Mouse (Mus musculus): ENCODE results near the gene Defa28. TPM values are rescaled to one million over a fixed set of nuclear protein-coding genes. Genes with fewer than 3 reads are reported as not detected.
"Not testable (repeated sequence)": the region's sequence is repeated elsewhere in the genome, so short reads cannot be mapped to it uniquely, and the experiment has no call there.

The Defa28 gene
- polyA plus RNA-seq (2014; fragmentation: Nextera tagmentation; extraction: Ambion mirVana), result not detected in 2 replicates

GRCm38 (mm10) chr8:21582706-21583105, at the start of gene Defa28:
Gene Defa28, plus strand, starts transcription at chr8:21583006.
- no CpG with 5 or more reads among the region's 1 CpGs for WGBS
- ATAC-seq (ENCODE audit: low read depth), result not testable (repeated sequence)

GRCm38 (mm10) chr8:21565086-21565485, 17.7 kb upstream of the Defa28 start, which contains the start of gene Defa37:
Gene Defa37, plus strand, starts transcription at chr8:21565386.
- H3K27ac ChIP-seq (ENCODE audit: low read depth, low read length); H3K27me3 ChIP-seq (ENCODE audit: control insufficient read depth, insufficient read depth, low read length); H3K9me3 ChIP-seq (ENCODE audit: control insufficient read depth, low read length); H3K4me3 ChIP-seq (ENCODE audit: low read depth, low read length); H3K36me3 ChIP-seq (ENCODE audit: control insufficient read depth, insufficient read depth, low read length); ATAC-seq (ENCODE audit: low read depth); H3K4me2 ChIP-seq (ENCODE audit: low read depth, low read length); H3K4me1 ChIP-seq (ENCODE audit: control insufficient read depth, insufficient read depth, low read length); H3K9ac ChIP-seq (replicated peaks; ENCODE audit: low read depth, low read length): not testable (repeated sequence)
- WGBS, result no CpG with 5 or more reads among the region's 1 CpGs

More at GRCm38 (mm10) chr8:21582706-21583105, at the start of gene Defa28:
- not testable (repeated sequence) for H3K9ac ChIP-seq (replicated peaks; ENCODE audit: low read depth, low read length); H3K4me2 ChIP-seq (ENCODE audit: low read depth, low read length); H3K36me3 ChIP-seq (ENCODE audit: control insufficient read depth, insufficient read depth, low read length); H3K9me3 ChIP-seq (ENCODE audit: control insufficient read depth, low read length); H3K4me3 ChIP-seq (ENCODE audit: low read depth, low read length); H3K27ac ChIP-seq (ENCODE audit: low read depth, low read length); H3K27me3 ChIP-seq (ENCODE audit: control insufficient read depth, insufficient read depth, low read length); H3K4me1 ChIP-seq (ENCODE audit: control insufficient read depth, insufficient read depth, low read length)

- not testable (repeated sequence) for ATAC-seq (ENCODE audit: low read depth)
Measured at GRCm38 (mm10) chr8:21594408-21594807, 11.6 kb downstream of the Defa28 start, which contains the start of gene Gm7861. Gene Gm7861, minus strand, starts transcription at chr8:21594508.

GRCm38 (mm10) chr8:21617883-21618282, 35.1 kb downstream of the Defa28 start, which contains the start of gene Defa26:
Gene Defa26, plus strand, starts transcription at chr8:21618183.
- not testable (repeated sequence) for ATAC-seq (ENCODE audit: low read depth); H3K9me3 ChIP-seq (ENCODE audit: control insufficient read depth, low read length); H3K9ac ChIP-seq (replicated peaks; ENCODE audit: low read depth, low read length); H3K27ac ChIP-seq (ENCODE audit: low read depth, low read length); H3K4me3 ChIP-seq (ENCODE audit: low read depth, low read length); H3K4me2 ChIP-seq (ENCODE audit: low read depth, low read length); H3K4me1 ChIP-seq (ENCODE audit: control insufficient read depth, insufficient read depth, low read length); H3K36me3 ChIP-seq (ENCODE audit: control insufficient read depth, insufficient read depth, low read length); H3K27me3 ChIP-seq (ENCODE audit: control insufficient read depth, insufficient read depth, low read length)
- no CpG with 5 or more reads among the region's 1 CpGs for WGBS

More at GRCm38 (mm10) chr8:21594408-21594807, 11.6 kb downstream of the Defa28 start, which contains the start of gene Gm7861:
- not testable (repeated sequence) for H3K27ac ChIP-seq (ENCODE audit: low read depth, low read length); H3K27me3 ChIP-seq (ENCODE audit: control insufficient read depth, insufficient read depth, low read length); H3K36me3 ChIP-seq (ENCODE audit: control insufficient read depth, insufficient read depth, low read length); H3K4me2 ChIP-seq (ENCODE audit: low read depth, low read length); H3K4me3 ChIP-seq (ENCODE audit: low read depth, low read length); H3K9ac ChIP-seq (replicated peaks; ENCODE audit: low read depth, low read length); H3K4me1 ChIP-seq (ENCODE audit: control insufficient read depth, insufficient read depth, low read length); H3K9me3 ChIP-seq (ENCODE audit: control insufficient read depth, low read length)
- no CpG with 5 or more reads among the region's 1 CpGs for WGBS

Other genes with a start within 250 kb of the Defa28 start
- not detected in 2 replicates for gene Defa2, start 204.5 kb upstream of the Defa28 start, polyA plus RNA-seq (2014; fragmentation: Nextera tagmentation; extraction: Ambion mirVana)
- not detected in 2 replicates for gene Defa33, start 191.2 kb upstream of the Defa28 start, polyA plus RNA-seq (2014; fragmentation: Nextera tagmentation; extraction: Ambion mirVana)
- gene Defa36, start 155.6 kb upstream of the Defa28 start, polyA plus RNA-seq (2014; fragmentation: Nextera tagmentation; extraction: Ambion mirVana), result not detected in 2 replicates
- not detected in 2 replicates for gene Gm7849, start 126.4 kb upstream of the Defa28 start, polyA plus RNA-seq (2014; fragmentation: Nextera tagmentation; extraction: Ambion mirVana)
- not detected in 2 replicates for gene Defa20, start 73.7 kb upstream of the Defa28 start, polyA plus RNA-seq (2014; fragmentation: Nextera tagmentation; extraction: Ambion mirVana)
- gene Defa32, start 54.0 kb upstream of the Defa28 start, polyA plus RNA-seq (2014; fragmentation: Nextera tagmentation; extraction: Ambion mirVana), result not detected in 2 replicates
- gene Defa37, start 17.6 kb upstream of the Defa28 start, polyA plus RNA-seq (2014; fragmentation: Nextera tagmentation; extraction: Ambion mirVana), result not detected in 2 replicates
- not detected in 2 replicates for gene Gm7861, start 11.5 kb downstream of the Defa28 start, polyA plus RNA-seq (2014; fragmentation: Nextera tagmentation; extraction: Ambion mirVana)
- not detected in 2 replicates for gene Defa26, start 35.2 kb downstream of the Defa28 start, polyA plus RNA-seq (2014; fragmentation: Nextera tagmentation; extraction: Ambion mirVana)
- not detected in 2 replicates for gene Defa17, start 72.8 kb downstream of the Defa28 start, polyA plus RNA-seq (2014; fragmentation: Nextera tagmentation; extraction: Ambion mirVana)
- gene Defa34, start 82.8 kb downstream of the Defa28 start, polyA plus RNA-seq (2014; fragmentation: Nextera tagmentation; extraction: Ambion mirVana), result not detected in 2 replicates
- gene AY761184, start 120.6 kb downstream of the Defa28 start, polyA plus RNA-seq (2014; fragmentation: Nextera tagmentation; extraction: Ambion mirVana), result not detected in 2 replicates
- not detected in 2 replicates for gene Defa24, start 151.5 kb downstream of the Defa28 start, polyA plus RNA-seq (2014; fragmentation: Nextera tagmentation; extraction: Ambion mirVana)
- not detected in 2 replicates for gene Defb50, start 240.5 kb downstream of the Defa28 start, polyA plus RNA-seq (2014; fragmentation: Nextera tagmentation; extraction: Ambion mirVana)

Data from neural tube, embryonic 14.5 days (tissue).